Mouse (Mus musculus) cerebellum, adult 2 months (tissue): Measurements from ENCODE around the gene Rpp40. TPM values are rescaled to one million over a fixed set of nuclear protein-coding genes. Genes with fewer than 3 reads are reported as not detected.

Experiments used
- DNase-seq, 2 experiments: peaks; one replicate each; pipeline ENCODE4 v3.0.0; 2021
- H3K27ac ChIP-seq: fragments of 200-500 bp; 2 replicates; pipeline ENCODE4 v1.5.1; 2012; ENCODE audit warnings: low read length, control low read depth, inconsistent platforms; ENCODE audit not compliant: insufficient read depth
- H3K27me3 ChIP-seq: fragments of 200-500 bp; 2 replicates; pipeline ENCODE4 v1.6.1; 2012; ENCODE audit warnings: inconsistent platforms, mild to moderate bottlenecking, low read length, moderate library complexity; ENCODE audit not compliant: control insufficient read depth, insufficient read depth
- H3K4me1 ChIP-seq: fragments of 200-500 bp; 2 replicates; pipeline ENCODE4 v1.6.1; 2011; ENCODE audit warnings: low read length; ENCODE audit not compliant: control insufficient read depth, insufficient read depth
- H3K4me3 ChIP-seq: fragments of 200-500 bp; replicated peaks from 2 replicates; pipeline ENCODE3; 2011; ENCODE audit warnings: mild to moderate bottlenecking, low read depth, low read length, control low read depth; ENCODE audit not compliant: insufficient read depth
- CTCF ChIP-seq: fragments of 200-500 bp; IDR thresholded peaks from 2 replicates; pipeline ENCODE4 v1.5.1; 2011; ENCODE audit warnings: low read depth, mild to moderate bottlenecking, control low read depth, low read length, moderate library complexity, borderline replicate concordance; ENCODE audit not compliant: insufficient read depth
- POLR2A ChIP-seq: fragments of 200-500 bp; IDR thresholded peaks from 2 replicates; pipeline ENCODE4 v1.6.1; 2011; ENCODE audit warnings: low read length, control low read depth, borderline replicate concordance; ENCODE audit not compliant: insufficient read depth
- WGBS: fragments of 180-500 bp; shearing (Covaris S2); methylation state at CpG from one replicate; pipeline ENCODE4 v1.1.7; 2018; 5-methylcytosine and 5-hydroxymethylcytosine counted together
- polyA plus RNA-seq: library from polyadenylated mRNA; depleted of rRNA; stranded (reverse); fragments of >200 nt; gene quantifications from 2 replicates; pipeline ENCODE4 v1.2.3, GENCODE M21; 2012

The Rpp40 gene
- polyA plus RNA-seq, 1 experiment: 3.5 TPM

GRCm38 (mm10) chr13:35911476-35911875, 5.3 kb upstream of the Rpp40 start:
- Histone ChIP-seq H3K4me1 (no peaks in the 10 kb centered on the region), H3K27ac (no peak overlapping the region), H3K27me3 (no peaks in the 10 kb centered on the region; the same call in 1 of the 2 replicates), H3K4me3 (no peak overlapping the region)
- TF ChIP-seq POLR2A (no peak), CTCF (no peak)
- 90% methylated on average over 1 of the region's 1 CpGs for WGBS
- DNase-seq: no peak

- no peak overlapping the region for H3K27ac ChIP-seq
Measured at GRCm38 (mm10) chr13:35905378-35905777, 781 bp downstream of the Rpp40 start.

GRCm38 (mm10) chr13:35892866-35893265, 13.3 kb downstream of the Rpp40 start:
- 92% methylated on average over 3 of the region's 3 CpGs for WGBS
- Histone ChIP-seq H3K27ac (no peak overlapping the region), H3K27me3 (no peaks in the 10 kb centered on the region), H3K4me3 (no peak overlapping the region), H3K4me1 (no peaks in the 10 kb centered on the region)
- TF ChIP-seq CTCF: no peak
- no peak for TF ChIP-seq POLR2A
- no peak for DNase-seq

More at GRCm38 (mm10) chr13:35905378-35905777, 781 bp downstream of the Rpp40 start:
- TF ChIP-seq POLR2A (no peak), CTCF (no peak)
- H3K4me1 ChIP-seq: no peaks in the 10 kb centered on the region
- DNase-seq: no peak
- no peaks in the 10 kb centered on the region for H3K27me3 ChIP-seq
- WGBS: under 1% methylated on average over 13 of the region's 13 CpGs
- peak overlapping the region; percentile 99 for H3K4me3 ChIP-seq

GRCm38 (mm10) chr13:35886121-35886725, 19.9 kb downstream of the Rpp40 start:
- TF ChIP-seq CTCF: peak; percentile 54; the same call in 1 of the 2 replicates
- no peak for TF ChIP-seq POLR2A
- peak; percentile 17 to 39 for DNase-seq

GRCm38 (mm10) chr13:35880555-35881046, 25.6 kb downstream of the Rpp40 start:
- 22% methylated on average over 6 of the region's 6 CpGs for WGBS
- no peak for TF ChIP-seq POLR2A
- no peak for TF ChIP-seq CTCF
- Histone ChIP-seq H3K4me1 (peaks cover 2% of the 10 kb centered on the region; the same call in 1 of the 2 replicates), H3K27me3 (no peaks in the 10 kb centered on the region), H3K4me3 (no peak overlapping the region), H3K27ac (no peak overlapping the region)
- DNase-seq: no peak

More at GRCm38 (mm10) chr13:35886121-35886725, 19.9 kb downstream of the Rpp40 start:
- Histone ChIP-seq H3K4me1 (peaks cover 2% of the 10 kb centered on the region; the same call in 1 of the 2 replicates), H3K4me3 (no peak overlapping the region), H3K27ac (no peak overlapping the region), H3K27me3 (no peaks in the 10 kb centered on the region)
- WGBS: 31% methylated on average over 15 of the region's 15 CpGs

- DNase-seq: no peak
- Histone ChIP-seq H3K4me3 (no peak overlapping the region), H3K27me3 (no peaks in the 10 kb centered on the region), H3K27ac (no peak overlapping the region), H3K4me1 (peaks cover 2% of the 10 kb centered on the region; the same call in 1 of the 2 replicates)
- TF ChIP-seq CTCF (no peak), POLR2A (no peak)
- 68% methylated on average over 5 of the region's 5 CpGs for WGBS
Measured at GRCm38 (mm10) chr13:35879519-35879918, 26.6 kb downstream of the Rpp40 start.

- no peak overlapping the region for H3K4me3 ChIP-seq
- H3K27ac ChIP-seq: no peak overlapping the region
- H3K4me1 ChIP-seq: no peaks in the 10 kb centered on the region
- TF ChIP-seq POLR2A (no peak), CTCF (no peak)
- 48% methylated on average over 5 of the region's 5 CpGs for WGBS
- no peaks in the 10 kb centered on the region for H3K27me3 ChIP-seq
- DNase-seq: no peak
Measured at GRCm38 (mm10) chr13:35879068-35879467, 27.1 kb downstream of the Rpp40 start.

- DNase-seq: no peak
- H3K4me1 ChIP-seq: no peaks in the 10 kb centered on the region
- 20% methylated on average over 1 of the region's 1 CpGs for WGBS
- H3K27me3 ChIP-seq: no peaks in the 10 kb centered on the region
- H3K4me3 ChIP-seq: no peak overlapping the region
- no peak overlapping the region for H3K27ac ChIP-seq
- no peak for TF ChIP-seq CTCF
- TF ChIP-seq POLR2A: no peak
Measured at GRCm38 (mm10) chr13:35878282-35878681, 27.9 kb downstream of the Rpp40 start.
